Mouse (Mus musculus) left cerebral cortex, adult 2 months (tissue): ENCODE results near the gene Art5. TPM values are rescaled to one million over a fixed set of nuclear protein-coding genes. Genes with fewer than 3 reads are reported as not detected.
A peak's percentile ranks its signal among the peaks of the same experiment; 100 is the strongest.
"Not testable (repeated sequence)": the region's sequence is repeated elsewhere in the genome, so short reads cannot be mapped to it uniquely, and the experiment has no call there.

Experiments
- DNase-seq, 2 experiments: peaks; one replicate each; pipeline ENCODE4 v3.0.0; 2021 to 2022; ENCODE audit warnings: low spot score in 2 of 2, mixed read lengths in 1 of 2; ENCODE audit errors: extremely low spot score in 1 of 2
- H3K27ac ChIP-seq: fragments of 200-600 bp; 2 replicates; pipeline ENCODE4 v1.8.1; 2022
- H3K4me3 ChIP-seq: fragments of 200-600 bp; 2 replicates; pipeline ENCODE4 v1.8.1; 2022
- CTCF ChIP-seq: fragments of 200-600 bp; IDR thresholded peaks from 2 replicates; pipeline ENCODE4 v1.8.1; 2022; ENCODE audit warnings: antibody characterized with exemption, mild to moderate bottlenecking, moderate library complexity
- intact Hi-C: fragments of 180-260 bp; cut with DNase I; formaldehyde crosslinking; loops from one replicate; pipeline ENCODE4 v1.15.1; 2025
- total RNA-seq, 2 experiments: library from RNA; stranded (reverse); gene quantifications; 2 replicates each; pipeline ENCODE4 v1.2.3; 2021

Art5 gene
- total RNA-seq, 2 experiments from 2014 or later, result not detected

DNA sequence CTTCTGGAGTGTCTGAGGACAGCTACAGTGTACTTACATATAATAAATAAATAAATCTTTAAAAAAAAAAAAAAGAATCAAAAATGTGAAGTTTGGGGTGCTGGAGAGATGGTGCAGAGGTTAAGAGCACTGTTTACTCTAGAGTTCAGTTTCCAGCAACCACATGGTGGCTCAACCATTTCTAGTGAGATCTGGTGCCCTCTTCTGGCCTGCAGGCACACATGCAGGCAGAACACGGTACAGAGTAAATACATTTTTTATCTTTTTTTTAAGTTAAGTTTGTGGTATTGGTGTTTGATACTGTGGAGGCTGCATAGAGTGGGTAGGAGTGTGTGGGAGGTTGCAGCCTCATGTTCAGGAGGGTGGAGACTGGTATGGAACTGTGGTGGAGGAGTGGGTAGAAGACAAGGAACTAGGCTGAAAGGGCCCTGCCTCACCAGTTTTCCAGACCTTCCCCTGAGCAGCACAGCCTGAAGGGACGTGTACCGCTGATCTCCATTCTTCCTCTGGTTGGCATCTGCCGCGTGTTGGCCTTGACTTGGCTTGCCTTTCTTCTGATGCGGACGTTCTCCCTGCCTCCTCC is 32.5 kb downstream of the Art5 start:
- H3K27ac ChIP-seq, result no peak overlapping the region
- TF ChIP-seq CTCF, result peak; percentile 71
- no peak for DNase-seq
- intact Hi-C loops, result loop anchor here (5.0 kb wide), 1 partner anchor 420 kb away; no protein-coding TSS in a partner anchor
- H3K4me3 ChIP-seq, result no peak overlapping the region

GRCm38 (mm10) chr7:102066363-102066762 is 42.9 kb downstream of the Art5 start:
- Histone ChIP-seq H3K27ac (no peak overlapping the region), H3K4me3 (peak overlapping the region; percentile 93)
- intact Hi-C loops, result no loop called here
- no peak for TF ChIP-seq CTCF
- no peak for DNase-seq

- intact Hi-C loops, result loop anchor here (1.0 kb wide), 1 partner anchor 132 kb away; the partner anchor contains the start of gene Lrrc51
- Histone ChIP-seq H3K27ac (peak within 1 kb of the TSS; percentile 78), H3K4me3 (peak within 1 kb of the TSS; percentile 93)
- no peak for TF ChIP-seq CTCF
- peak; percentile 91 to 92 for DNase-seq
These were observed 44.0 kb downstream of the Art5 start, which contains the start of the genes Rnf121, Xndc1 and Xntrpc for GRCm38 (mm10) chr7:102065046-102065891. Gene Rnf121 (minus strand): TSS chr7:102065469. Gene Xndc1 (plus strand): TSS chr7:102065511. Gene Xntrpc (plus strand): TSS chr7:102065713.

DNA sequence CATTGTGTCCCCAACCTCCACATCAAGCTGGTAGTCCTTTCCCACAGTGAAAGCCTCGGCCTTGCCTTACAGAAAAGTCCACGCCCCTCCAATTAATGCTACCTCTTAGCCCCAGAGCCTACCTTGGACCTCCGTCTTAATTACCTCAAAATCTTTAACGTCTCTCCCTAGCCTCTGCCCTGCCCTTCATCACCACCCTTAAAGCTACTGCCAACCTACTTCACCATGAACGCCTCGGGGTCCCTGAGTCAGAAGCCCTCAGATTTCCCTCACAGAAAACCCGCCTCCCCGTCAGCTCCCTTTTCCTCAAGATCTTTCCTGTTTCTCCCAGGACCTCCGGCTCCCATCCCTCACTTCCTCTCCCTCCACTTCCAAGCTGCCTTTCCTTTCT is 44.6 kb downstream of the Art5 start:
- TF ChIP-seq CTCF, result no peak
- Histone ChIP-seq H3K4me3 (peak overlapping the region; percentile 93), H3K27ac (peak overlapping the region; percentile 78)
- DNase-seq, result no peak
- intact Hi-C loops, result loop anchor here (1.0 kb wide), 1 partner anchor 131 kb away; the partner anchor contains the start of gene Lrrc51

- no peak for TF ChIP-seq CTCF
- no peak for DNase-seq
- H3K27ac ChIP-seq, result no peak overlapping the region
- intact Hi-C loops, result no loop called here
- H3K4me3 ChIP-seq, result peak overlapping the region; percentile 93
These were observed 45.4 kb downstream of the Art5 start for GRCm38 (mm10) chr7:102063891-102064290.

- Histone ChIP-seq H3K27ac (no peak overlapping the region), H3K4me3 (no peak overlapping the region)
- intact Hi-C loops, result no loop called here
- TF ChIP-seq CTCF, result no peak
- no peak for DNase-seq
These were observed 47.1 kb downstream of the Art5 start for GRCm38 (mm10) chr7:102062203-102062602.

GRCm38 (mm10) chr7:102061353-102061752 is 47.9 kb downstream of the Art5 start:
- intact Hi-C loops, result no loop called here
- H3K4me3 ChIP-seq, result no peak overlapping the region
- no peak for TF ChIP-seq CTCF
- H3K27ac ChIP-seq, result no peak overlapping the region
- DNase-seq, result no peak

GRCm38 (mm10) chr7:102048524-102048923 is 60.8 kb downstream of the Art5 start:
- intact Hi-C loops, DNase-seq, H3K27ac ChIP-seq, H3K4me3 ChIP-seq: not testable (repeated sequence)
- TF ChIP-seq CTCF, result peak; percentile 44

Other genes with a start within 250 kb of the Art5 start
- gene Anapc15, start 245.8 kb downstream of the Art5 start, total RNA-seq, result 10 to 100 TPM; 31.4 to 32.6 TPM
- 1 to 10 TPM; 1.1 to 1.8 TPM for gene Folr1, start 238.7 kb downstream of the Art5 start, total RNA-seq
- gene Lamtor1, start 203.6 kb downstream of the Art5 start, total RNA-seq, result 10 to 100 TPM; 87.9 to 90.9 TPM
- gene Tomt, start 203.1 kb downstream of the Art5 start, total RNA-seq, result not detected
- 1 to 10 TPM; 4.0 to 4.8 TPM for gene Lrrc51, start 175.6 kb downstream of the Art5 start, total RNA-seq
- 100 to 1,000 TPM in 1 of 2 experiments, 10 to 100 TPM in 1; 96.8 to 101 TPM for gene Numa1, start 175.4 kb downstream of the Art5 start, total RNA-seq
- 10 to 100 TPM in 1 of 2 experiments, 1 to 10 TPM in 1; 8.5 to 10.2 TPM for gene Il18bp, start 90.8 kb downstream of the Art5 start, total RNA-seq
- gene Rnf121, start 44.0 kb downstream of the Art5 start, total RNA-seq, result 10 to 100 TPM; 51.1 to 53.9 TPM
- 10 to 100 TPM; 25.6 to 28.2 TPM for gene Xndc1, start 44.0 kb downstream of the Art5 start, total RNA-seq
- 1 to 10 TPM; 2.6 to 3.0 TPM for gene Xntrpc, start 43.8 kb downstream of the Art5 start, total RNA-seq
- gene Trpc2, start 26.4 kb downstream of the Art5 start, total RNA-seq, result under 1 TPM in 1 of 2 experiments, not detected in 1; 0.91 TPM
- gene Art1, start 7.7 kb downstream of the Art5 start, total RNA-seq, result not detected
- under 1 TPM; 0.14 to 0.40 TPM for gene Chrna10, start 7.3 kb upstream of the Art5 start, total RNA-seq
- 10 to 100 TPM; 41.6 to 45.3 TPM for gene Nup98, start 100.7 kb upstream of the Art5 start, total RNA-seq
- 10 to 100 TPM; 23.1 to 24.6 TPM for gene Pgap2, start 100.7 kb upstream of the Art5 start, total RNA-seq
- 10 to 100 TPM; 19.2 to 21.7 TPM for gene Rhog, start 146.6 kb upstream of the Art5 start, total RNA-seq
- gene Stim1, start 158.3 kb upstream of the Art5 start, total RNA-seq, result 10 to 100 TPM; 79.9 to 85.5 TPM